Mouse (Mus musculus) intestine, embryonic 16.5 days (tissue): ENCODE results near the gene Slc30a9. TPM values are rescaled to one million over a fixed set of nuclear protein-coding genes. Genes with fewer than 3 reads are reported as not detected.

ENCODE experiments used
- ATAC-seq: fragments of 200-750 bp; cut with Nextera tagmentation; 2 replicates; pipeline ENCODE4 v1.8.0; 2017; ENCODE audit warnings: moderate TSS enrichment, moderate library complexity
- H3K27ac ChIP-seq: fragments of 300-500 bp; sonication (generic); 2 replicates; pipeline ENCODE4 v1.5.1; 2014; ENCODE audit warnings: mild to moderate bottlenecking, low read length
- H3K27me3 ChIP-seq: fragments of 300-500 bp; sonication (generic); replicated peaks from 2 replicates; pipeline ENCODE4 v1.6.1; 2014; ENCODE audit warnings: low read length, control low read depth, mixed read lengths; ENCODE audit not compliant: control insufficient read depth, insufficient read depth
- H3K36me3 ChIP-seq: fragments of 300-500 bp; sonication (generic); 2 replicates; pipeline ENCODE4 v1.6.1; 2014; ENCODE audit warnings: low read length, control low read depth; ENCODE audit not compliant: control insufficient read depth, insufficient read depth
- H3K4me1 ChIP-seq: fragments of 300-500 bp; sonication (generic); 2 replicates; pipeline ENCODE4 v1.6.1; 2014; ENCODE audit warnings: low read length, control low read depth, mixed read lengths; ENCODE audit not compliant: control insufficient read depth, insufficient read depth
- H3K4me2 ChIP-seq: fragments of 300-500 bp; sonication (generic); 2 replicates; pipeline ENCODE4 v1.6.1; 2014; ENCODE audit warnings: low read depth, low read length, control low read depth
- H3K4me3 ChIP-seq: fragments of 300-500 bp; sonication (generic); 2 replicates; pipeline ENCODE4 v1.5.1; 2014; ENCODE audit warnings: mild to moderate bottlenecking, low read length
- H3K9ac ChIP-seq: fragments of 300-500 bp; sonication (generic); 2 replicates; pipeline ENCODE4 v1.6.1; 2014; ENCODE audit warnings: low read depth, low read length
- H3K9me3 ChIP-seq: fragments of 300-500 bp; sonication (generic); 2 replicates; pipeline ENCODE4 v1.6.1; 2016; ENCODE audit warnings: low read length, control low read depth; ENCODE audit not compliant: control insufficient read depth
- WGBS: fragments of 180-500 bp; shearing (Covaris S2); extraction: QIAGEN DNeasy Blood & Tissue Kit; methylation state at CpG from one replicate; pipeline ENCODE4 v1.1.7; 2014; 5-methylcytosine and 5-hydroxymethylcytosine counted together
- polyA plus RNA-seq: library from polyadenylated mRNA; unstranded; fragments of >200 nt; fragmentation: Nextera tagmentation; extraction: Ambion mirVana; gene quantifications from 2 replicates; pipeline ENCODE4 v1.2.1, GENCODE M21; 2015

Slc30a9 gene
- polyA plus RNA-seq, 1 experiment from 2014 or later: 71.0 TPM

DNA sequence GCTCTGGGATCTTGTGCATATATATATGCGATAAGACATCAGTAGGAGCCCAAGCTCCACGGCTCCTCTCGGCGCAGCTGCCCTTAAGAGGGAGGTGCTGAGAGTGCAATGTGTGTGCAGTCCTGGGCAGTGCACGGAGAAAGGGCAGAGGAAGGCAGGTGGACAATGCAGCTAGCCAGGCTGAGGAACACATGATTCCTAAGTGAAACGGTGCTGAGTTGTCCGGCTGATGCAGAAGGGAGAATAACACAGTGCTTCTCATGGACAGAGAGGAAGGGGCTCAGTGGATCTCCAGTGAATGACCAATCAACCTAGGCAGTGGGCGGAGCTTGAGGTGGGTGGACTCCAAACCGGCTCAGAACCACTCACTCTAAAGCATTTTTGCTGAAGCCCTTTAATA is 94.9 kb downstream of the Slc30a9 start:
- H3K4me3 ChIP-seq: peak overlapping the region; percentile 24
- peak; percentile 79 for ATAC-seq
- H3K9me3 ChIP-seq: no peaks in the 10 kb centered on the region
- WGBS: 52% methylated on average over 9 of the region's 9 CpGs
- H3K4me1 ChIP-seq: peaks cover 8% of the 10 kb centered on the region
- H3K36me3 ChIP-seq: no peaks in the 10 kb centered on the region
- H3K27me3 ChIP-seq: no peaks in the 10 kb centered on the region
- peak overlapping the region; percentile 47 for H3K4me2 ChIP-seq
- no peak overlapping the region for H3K27ac ChIP-seq
- H3K9ac ChIP-seq: peak overlapping the region; percentile 42; the same call in 1 of the 2 replicates

DNA sequence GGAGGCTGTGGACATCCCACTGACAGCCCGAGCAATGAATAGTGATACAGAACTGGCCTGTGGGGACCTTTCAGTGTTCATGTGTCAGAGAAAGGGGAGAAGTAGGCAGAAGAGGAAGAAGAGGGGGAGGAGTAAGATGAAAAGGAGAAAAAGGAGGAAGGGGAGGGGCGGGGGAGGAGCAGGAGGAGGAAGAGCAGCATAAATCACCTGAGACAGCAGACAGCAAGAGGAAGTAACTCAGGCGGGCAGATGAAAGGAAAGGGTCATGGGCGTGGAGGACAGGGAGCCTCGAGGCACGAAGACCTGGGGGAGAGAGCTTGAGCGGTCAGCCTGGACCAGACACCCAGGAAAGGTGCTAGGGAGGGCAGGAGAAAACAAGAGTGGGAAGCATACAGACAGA is 97.6 kb downstream of the Slc30a9 start:
- WGBS: 39% methylated on average over 7 of the region's 7 CpGs
- ATAC-seq: no peak

DNA sequence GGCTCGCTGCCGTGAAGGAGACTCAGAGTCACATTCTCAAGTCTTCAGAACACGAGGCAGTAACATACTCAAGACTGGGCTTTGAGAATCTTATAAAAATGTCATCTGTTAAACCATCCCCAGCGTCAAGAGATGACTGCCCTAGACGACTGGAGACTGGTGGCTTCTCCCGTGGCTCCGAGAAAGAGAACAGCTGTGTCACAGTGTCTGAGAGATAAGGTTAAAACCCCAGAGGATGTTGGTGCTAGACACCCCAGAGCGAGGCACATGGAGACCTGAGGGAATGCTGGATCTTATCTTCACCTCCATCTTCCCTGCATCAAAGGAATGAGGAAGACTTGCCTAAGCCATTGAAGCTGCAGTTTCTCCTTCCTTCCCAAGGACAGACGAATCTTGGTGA is 98.2 kb downstream of the Slc30a9 start:
- Histone ChIP-seq H3K4me2 (no peak overlapping the region), H3K4me1 (peaks cover 8% of the 10 kb centered on the region), H3K9ac (no peak overlapping the region), H3K27me3 (no peaks in the 10 kb centered on the region), H3K27ac (no peak overlapping the region), H3K4me3 (no peak overlapping the region), H3K9me3 (no peaks in the 10 kb centered on the region), H3K36me3 (no peaks in the 10 kb centered on the region)
- no peak for ATAC-seq
- WGBS: 80% methylated on average over 9 of the region's 9 CpGs

More for the DNA sequence above, 97.6 kb downstream of the Slc30a9 start:
- Histone ChIP-seq H3K27me3 (no peaks in the 10 kb centered on the region), H3K27ac (no peak overlapping the region), H3K9ac (no peak overlapping the region), H3K9me3 (no peaks in the 10 kb centered on the region), H3K4me1 (peaks cover 8% of the 10 kb centered on the region), H3K4me3 (no peak overlapping the region), H3K36me3 (no peaks in the 10 kb centered on the region), H3K4me2 (no peak overlapping the region)

Other genes with a start within 250 kb of the Slc30a9 start
- 13.8 and 15.9 TPM in 2 replicates for gene Phox2b, start 207.7 kb upstream of the Slc30a9 start, polyA plus RNA-seq
- gene Tmem33, start 46.4 kb upstream of the Slc30a9 start, polyA plus RNA-seq: 127 and 132 TPM in 2 replicates
- 3.0 and 4.0 TPM in 2 replicates for gene Bend4, start 121.4 kb downstream of the Slc30a9 start, polyA plus RNA-seq